Mouse (Mus musculus): ENCODE measurements around the gene Sntb2. TPM values are rescaled to one million over a fixed set of nuclear protein-coding genes. Genes with fewer than 3 reads are reported as not detected.
"Not testable (repeated sequence)": the region's sequence is repeated elsewhere in the genome, so short reads cannot be mapped to it uniquely, and the experiment has no call there.

The Sntb2 gene
- polyA plus RNA-seq, 1 experiment from 2014 or later: 3.6 TPM

DNA sequence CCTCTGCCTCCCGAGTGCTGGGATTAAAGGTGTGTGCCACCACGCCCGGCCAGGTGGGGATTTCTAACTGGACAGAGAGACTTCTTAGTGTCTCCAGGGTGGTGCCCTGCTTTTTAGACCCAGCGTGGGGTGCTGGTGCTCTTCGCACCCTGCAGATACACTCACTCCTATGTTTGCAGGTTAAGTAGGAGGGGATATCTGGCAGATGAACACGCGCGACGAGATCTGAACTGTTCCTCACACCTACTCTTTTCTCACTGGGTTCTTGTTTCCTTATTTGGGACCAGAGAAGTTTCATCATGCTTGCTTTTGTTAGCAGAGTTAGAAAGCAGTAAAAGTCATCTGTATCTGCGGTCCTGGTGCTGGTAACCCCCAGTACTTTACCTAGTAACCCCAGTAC, 21.9 kb upstream of the Sntb2 start:
- no peak for ATAC-seq
- Histone ChIP-seq H3K27me3 (no peaks in the 10 kb centered on the region), H3K4me3 (no peak overlapping the region), H3K4me1 (no peaks in the 10 kb centered on the region), H3K9ac (no peak overlapping the region), H3K27ac (no peak overlapping the region), H3K36me3 (ENCODE audit: poor library complexity, severe bottlenecking) (peaks cover 82% of the 10 kb centered on the region), H3K9me3 (replicated peaks) (no peaks in the 10 kb centered on the region), H3K4me2 (no peak overlapping the region)
- WGBS: 99% methylated on average over 10 of the region's 10 CpGs

DNA sequence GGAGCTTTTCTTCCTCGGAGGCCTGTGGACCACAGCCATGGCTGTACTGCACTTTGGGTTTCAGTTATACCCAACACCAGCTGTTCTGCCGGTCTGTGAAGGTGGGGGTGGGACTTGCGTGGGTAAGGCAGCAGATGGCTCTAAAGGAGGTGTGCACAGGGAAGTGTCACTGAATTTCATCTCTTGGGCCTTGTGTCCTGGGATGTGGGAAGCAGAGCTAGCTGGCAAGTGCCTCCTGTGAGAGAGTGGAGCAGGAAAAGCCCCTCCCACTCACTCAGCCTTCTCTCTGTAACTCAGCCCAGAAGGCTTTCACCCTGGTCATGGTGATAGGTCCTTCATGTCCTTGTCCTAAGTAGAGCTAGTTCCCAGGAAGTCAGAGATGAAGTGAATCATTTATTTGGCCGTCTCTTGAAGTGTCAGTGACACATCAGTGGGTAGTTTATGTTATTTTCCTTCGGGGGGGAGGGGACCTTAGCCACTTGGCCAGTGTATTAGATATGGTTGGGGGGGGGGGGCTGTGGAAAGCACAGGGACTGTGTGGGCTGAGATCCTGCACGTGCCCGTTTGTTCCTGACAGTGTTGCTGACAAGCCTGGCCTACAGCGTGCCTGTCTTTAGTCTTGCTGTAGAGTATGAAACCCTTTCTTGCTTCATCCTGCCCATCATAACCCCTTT, 15.7 kb upstream of the Sntb2 start:
- H3K4me2 ChIP-seq: no peak overlapping the region
- no peak for ATAC-seq
- no peak overlapping the region for H3K4me3 ChIP-seq
- peak overlapping the region; percentile 14 for H3K27ac ChIP-seq
- H3K27me3 ChIP-seq: no peaks in the 10 kb centered on the region
- no peaks in the 10 kb centered on the region for H3K9me3 ChIP-seq (replicated peaks)
- H3K9ac ChIP-seq: no peak overlapping the region
- H3K4me1 ChIP-seq: 0 out of 2 replicates have a peak, but pooled peaks cover 3% of the 10 kb centered on the region
- H3K36me3 ChIP-seq (ENCODE audit: poor library complexity, severe bottlenecking): peaks cover 84% of the 10 kb centered on the region
- WGBS: 89% methylated on average over 8 of the region's 8 CpGs

- Histone ChIP-seq H3K4me1 (0 out of 2 replicates have a peak, but pooled peaks cover 3% of the 10 kb centered on the region), H3K4me3 (no peak overlapping the region), H3K9ac (no peak overlapping the region), H3K36me3 (ENCODE audit: poor library complexity, severe bottlenecking) (peaks cover 79% of the 10 kb centered on the region), H3K9me3 (replicated peaks) (no peaks in the 10 kb centered on the region), H3K27me3 (no peaks in the 10 kb centered on the region), H3K4me2 (no peak overlapping the region), H3K27ac (no peak overlapping the region)
- no peak for ATAC-seq
- WGBS: 95% methylated on average over 5 of the region's 5 CpGs
These were observed 15.2 kb upstream of the Sntb2 start for GRCm38 (mm10) chr8:106920395-106920741.

DNA sequence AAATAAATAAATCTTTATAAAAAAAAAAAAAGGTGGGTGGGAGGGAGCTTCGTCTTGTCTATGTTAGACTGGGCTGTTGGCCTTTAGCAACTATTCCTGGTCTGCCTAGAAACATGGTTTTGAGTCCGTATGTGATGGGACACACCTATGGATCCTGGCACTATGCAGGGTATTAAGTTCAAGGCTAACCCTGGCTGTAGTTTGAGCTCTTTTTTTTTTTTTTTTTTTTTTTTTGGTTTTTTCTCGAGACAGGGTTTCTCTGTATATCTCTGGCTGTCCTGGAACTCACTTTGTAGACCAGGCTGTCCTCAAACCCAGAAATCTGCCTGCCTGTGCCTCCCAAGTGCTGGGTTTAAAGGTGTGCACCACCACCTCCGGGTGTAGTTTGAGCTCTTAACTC, 11.5 kb upstream of the Sntb2 start:
- 0 out of 2 replicates have a peak, but pooled peaks cover 3% of the 10 kb centered on the region for H3K4me1 ChIP-seq
- 83% methylated on average over 4 of the region's 4 CpGs for WGBS
- ATAC-seq: no peak
- H3K4me3 ChIP-seq: no peak overlapping the region
- H3K4me2 ChIP-seq: no peak overlapping the region
- no peaks in the 10 kb centered on the region for H3K27me3 ChIP-seq
- peaks cover 42% of the 10 kb centered on the region for H3K36me3 ChIP-seq (ENCODE audit: poor library complexity, severe bottlenecking)
- no peak overlapping the region for H3K27ac ChIP-seq
- H3K9ac ChIP-seq: no peak overlapping the region
- no peaks in the 10 kb centered on the region for H3K9me3 ChIP-seq (replicated peaks)

- 88% methylated on average over 8 of the region's 8 CpGs for WGBS
- no peak overlapping the region for H3K4me3 ChIP-seq
- no peak overlapping the region for H3K27ac ChIP-seq
- H3K4me2 ChIP-seq: no peak overlapping the region
- no peak for ATAC-seq
- H3K9me3 ChIP-seq (replicated peaks): no peaks in the 10 kb centered on the region
- H3K36me3 ChIP-seq (ENCODE audit: poor library complexity, severe bottlenecking): peaks cover 34% of the 10 kb centered on the region
- H3K4me1 ChIP-seq: no peaks in the 10 kb centered on the region
- no peaks in the 10 kb centered on the region for H3K27me3 ChIP-seq
- no peak overlapping the region for H3K9ac ChIP-seq
These were observed 10.6 kb upstream of the Sntb2 start for GRCm38 (mm10) chr8:106924904-106925349.

GRCm38 (mm10) chr8:106925446-106925845, 10.1 kb upstream of the Sntb2 start:
- H3K9me3 ChIP-seq (replicated peaks): no peaks in the 10 kb centered on the region
- ATAC-seq: no peak
- H3K4me2 ChIP-seq: no peak overlapping the region
- WGBS: 88% methylated on average over 4 of the region's 4 CpGs
- no peak overlapping the region for H3K4me3 ChIP-seq
- H3K27ac ChIP-seq: no peak overlapping the region
- no peaks in the 10 kb centered on the region for H3K4me1 ChIP-seq
- no peak overlapping the region for H3K9ac ChIP-seq
- peaks cover 29% of the 10 kb centered on the region for H3K36me3 ChIP-seq (ENCODE audit: poor library complexity, severe bottlenecking)
- no peaks in the 10 kb centered on the region for H3K27me3 ChIP-seq

DNA sequence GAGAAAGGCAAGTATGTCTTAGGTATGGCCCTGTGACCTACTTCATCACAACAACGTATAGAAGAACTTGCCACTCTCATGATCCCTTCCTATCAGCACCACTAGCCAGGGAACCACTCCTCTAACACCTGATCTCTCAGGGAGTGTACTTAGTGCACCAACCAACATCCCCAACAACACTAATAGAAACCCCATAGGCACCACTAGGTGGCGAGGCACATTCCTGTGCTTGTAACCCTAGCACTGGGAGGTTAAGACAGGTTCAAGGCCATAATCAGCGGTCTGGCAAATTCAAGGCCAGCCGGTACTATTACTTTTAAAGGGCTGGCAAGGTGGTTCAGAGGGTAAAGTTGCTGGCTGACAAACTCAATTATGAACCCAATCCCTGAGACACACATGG, 8.3 kb upstream of the Sntb2 start:
- Histone ChIP-seq H3K4me2 (no peak overlapping the region), H3K4me3 (no peak overlapping the region), H3K36me3 (ENCODE audit: poor library complexity, severe bottlenecking) (peaks cover 14% of the 10 kb centered on the region), H3K27me3 (peaks cover 1% of the 10 kb centered on the region; the same call in 1 of the 2 replicates), H3K27ac (no peak overlapping the region), H3K4me1 (peaks cover 1% of the 10 kb centered on the region), H3K9me3 (replicated peaks) (no peaks in the 10 kb centered on the region), H3K9ac (no peak overlapping the region)
- 51% methylated on average over 4 of the region's 4 CpGs for WGBS
- no peak for ATAC-seq

DNA sequence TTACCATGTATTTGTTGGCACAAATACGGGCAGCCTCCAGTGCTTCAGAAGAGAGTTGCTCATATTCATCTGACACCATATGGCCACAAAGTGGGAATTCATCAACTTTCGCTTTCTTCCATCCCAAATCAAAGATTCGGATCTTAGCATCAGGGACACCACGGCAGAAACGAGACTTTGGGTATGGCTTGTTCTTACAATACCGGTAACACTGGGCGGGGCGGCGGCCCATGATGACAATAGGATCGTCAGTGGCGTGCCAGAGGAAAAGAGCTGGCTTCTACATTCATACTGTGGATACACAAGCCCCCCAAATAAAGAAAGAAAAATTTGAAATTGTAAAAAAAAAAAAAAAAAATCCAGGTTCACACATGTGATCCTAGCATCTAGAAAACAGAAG, 7.4 kb upstream of the Sntb2 start:
- not testable (repeated sequence) for H3K27ac ChIP-seq, ATAC-seq
- 92% methylated on average over 11 of the region's 11 CpGs for WGBS

DNA sequence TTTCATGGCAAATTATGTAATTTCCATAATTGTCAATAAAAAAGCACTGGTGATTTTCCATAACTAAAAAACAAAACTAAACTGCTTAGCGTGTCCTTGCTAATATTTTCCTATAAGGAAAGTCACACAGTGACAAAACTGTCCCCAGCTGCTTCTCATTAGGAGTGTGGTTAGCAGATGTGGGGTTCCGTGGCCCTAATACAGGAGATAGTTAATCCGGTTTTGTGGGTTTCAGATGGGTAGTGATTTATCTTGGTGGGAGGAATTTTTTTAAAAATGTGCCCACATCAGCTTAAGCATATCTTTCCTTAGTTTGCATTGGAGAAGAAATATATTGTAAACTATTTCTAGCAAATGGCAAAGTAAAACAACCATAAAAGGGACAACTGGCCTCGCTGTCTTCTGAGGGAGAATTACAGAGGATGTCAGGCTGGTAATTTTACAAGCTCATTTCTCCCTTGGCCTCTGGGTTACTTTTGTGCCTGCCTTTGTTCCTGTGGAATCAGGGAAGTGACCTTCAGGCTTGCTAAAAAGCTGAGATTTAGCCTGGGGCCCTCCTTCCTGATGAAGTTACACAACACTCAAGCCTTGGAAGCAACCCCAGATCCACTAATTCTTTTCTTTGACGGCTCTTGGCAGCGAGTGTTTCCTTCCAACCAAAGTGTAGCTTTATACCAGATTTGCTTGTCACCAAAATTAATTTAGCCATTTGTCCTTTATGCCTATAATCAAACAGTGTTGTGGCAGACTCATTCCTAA, 6.2 kb upstream of the Sntb2 start:
- peaks cover 8% of the 10 kb centered on the region for H3K4me1 ChIP-seq
- H3K4me3 ChIP-seq: no peak overlapping the region
- no peak overlapping the region for H3K9ac ChIP-seq
- H3K27me3 ChIP-seq: peaks cover 18% of the 10 kb centered on the region
- H3K36me3 ChIP-seq (ENCODE audit: poor library complexity, severe bottlenecking): no peaks in the 10 kb centered on the region
- no peak overlapping the region for H3K4me2 ChIP-seq
- ATAC-seq: no peak
- no peak overlapping the region for H3K27ac ChIP-seq
- H3K9me3 ChIP-seq (replicated peaks): no peaks in the 10 kb centered on the region
- WGBS: 65% methylated on average over 6 of the region's 6 CpGs

More for the DNA sequence above, 7.4 kb upstream of the Sntb2 start:
- not testable (repeated sequence) for H3K9me3 ChIP-seq (replicated peaks); H3K4me2 ChIP-seq; H3K4me1 ChIP-seq; H3K9ac ChIP-seq; H3K4me3 ChIP-seq; H3K27me3 ChIP-seq; H3K36me3 ChIP-seq (ENCODE audit: poor library complexity, severe bottlenecking)

- no peak overlapping the region for H3K4me2 ChIP-seq
- no peak overlapping the region for H3K9ac ChIP-seq
- WGBS: 84% methylated on average over 5 of the region's 5 CpGs
- no peaks in the 10 kb centered on the region for H3K36me3 ChIP-seq (ENCODE audit: poor library complexity, severe bottlenecking)
- H3K4me1 ChIP-seq: peaks cover 8% of the 10 kb centered on the region
- no peaks in the 10 kb centered on the region for H3K9me3 ChIP-seq (replicated peaks)
- H3K27me3 ChIP-seq: peaks cover 22% of the 10 kb centered on the region
- no peak overlapping the region for H3K27ac ChIP-seq
- no peak for ATAC-seq
- no peak overlapping the region for H3K4me3 ChIP-seq
These were observed 5.6 kb upstream of the Sntb2 start for GRCm38 (mm10) chr8:106929921-106930320.

GRCm38 (mm10) chr8:106932376-106933065, 3.0 kb upstream of the Sntb2 start:
- Histone ChIP-seq H3K36me3 (ENCODE audit: poor library complexity, severe bottlenecking) (no peaks in the 10 kb centered on the region), H3K27me3 (peaks cover 27% of the 10 kb centered on the region), H3K4me3 (peak overlapping the region; percentile 13; the same call in 1 of the 2 replicates), H3K9ac (no peak overlapping the region), H3K27ac (no peak overlapping the region), H3K9me3 (replicated peaks) (no peaks in the 10 kb centered on the region), H3K4me1 (peaks cover 23% of the 10 kb centered on the region), H3K4me2 (peak overlapping the region; percentile 42)
- 12% methylated on average over 22 of the region's 22 CpGs for WGBS
- no peak for ATAC-seq

DNA sequence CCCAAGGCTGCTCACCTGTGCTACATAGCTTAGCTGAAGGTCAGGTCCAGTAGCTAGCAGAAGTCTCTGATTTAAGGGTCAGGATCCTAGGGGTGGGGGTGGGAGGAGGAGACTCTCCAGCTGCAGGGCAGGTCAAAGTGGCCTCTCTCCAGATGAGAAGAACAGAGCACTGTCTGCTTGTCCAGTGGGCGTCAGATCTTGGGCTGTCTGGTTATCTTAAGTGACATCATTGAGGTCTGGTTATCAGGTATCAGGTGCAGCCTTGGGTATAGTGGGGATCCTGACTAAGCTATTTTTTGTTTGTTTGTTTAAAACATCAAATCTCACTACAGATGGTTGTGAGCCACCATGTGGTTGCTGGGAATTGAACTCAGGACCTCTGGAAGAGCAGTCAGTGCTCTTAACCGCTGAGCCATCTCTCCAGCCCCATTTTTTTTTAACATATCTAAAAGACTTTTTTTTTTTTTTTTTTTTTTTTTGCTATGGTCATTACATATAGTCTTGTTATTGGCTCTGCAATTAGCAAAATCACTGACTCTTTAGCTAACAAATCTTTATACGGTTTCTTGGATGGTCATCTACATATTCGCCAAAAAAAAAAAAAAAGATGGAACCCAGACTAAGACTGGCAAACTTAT, 1.9 kb upstream of the Sntb2 start:
- Histone ChIP-seq H3K36me3 (ENCODE audit: poor library complexity, severe bottlenecking) (no peaks in the 10 kb centered on the region), H3K4me1 (peaks cover 30% of the 10 kb centered on the region), H3K4me3 (no peak overlapping the region), H3K27me3 (peaks cover 38% of the 10 kb centered on the region), H3K4me2 (no peak overlapping the region), H3K9me3 (replicated peaks) (no peaks in the 10 kb centered on the region), H3K9ac (no peak overlapping the region), H3K27ac (no peak overlapping the region)
- WGBS: 87% methylated on average over 4 of the region's 4 CpGs
- ATAC-seq: no peak
